Mouse (Mus musculus) kidney, adult 2 months (tissue): ENCODE results near the gene Coa5.

Source experiments
- CTCF ChIP-seq: fragments of 200-500 bp; conservative IDR thresholded peaks from 2 replicates; pipeline ENCODE4 v1.5.1; 2011; ENCODE audit warnings: low read depth, mild to moderate bottlenecking, control low read depth, low read length, moderate library complexity, mixed read lengths; ENCODE audit not compliant: insufficient read depth, insufficient read length
- POLR2A ChIP-seq: fragments of 200-500 bp; IDR thresholded peaks from one replicate; pipeline ENCODE4 v1.6.1; 2011; ENCODE audit warnings: low read depth, low read length, control low read depth

- peak; percentile 44; the same call in 1 of the 2 replicates for TF ChIP-seq CTCF
- no peak for TF ChIP-seq POLR2A
Observed at GRCm38 (mm10) chr1:37479074-37479473, 49.2 kb upstream of the Coa5 start.
